Mouse (Mus musculus) embryonic facial prominence, embryonic 15.5 days (tissue): ENCODE results near the gene Lpp. TPM values are rescaled to one million over a fixed set of nuclear protein-coding genes. Genes with fewer than 3 reads are reported as not detected.

Source experiments
- ATAC-seq: fragments of 200-750 bp; cut with Nextera tagmentation; 2 replicates; pipeline ENCODE4 v1.8.0; 2017; ENCODE audit warnings: low read depth, moderate TSS enrichment; ENCODE audit not compliant: insufficient number of reproducible peaks, low FRiP score, low TSS enrichment
- H3K27ac ChIP-seq: fragments of 300-500 bp; sonication (generic); replicated peaks from 2 replicates; pipeline ENCODE4 v1.5.1; 2015; ENCODE audit warnings: mild to moderate bottlenecking, inconsistent platforms
- H3K27me3 ChIP-seq: fragments of 300-500 bp; sonication (generic); 2 replicates; pipeline ENCODE4 v1.6.1; 2015; ENCODE audit warnings: inconsistent platforms
- H3K36me3 ChIP-seq: fragments of 300-500 bp; sonication (generic); 2 replicates; pipeline ENCODE4 v1.6.1; 2015; ENCODE audit warnings: mild to moderate bottlenecking, inconsistent platforms
- H3K4me1 ChIP-seq: fragments of 300-500 bp; sonication (generic); 2 replicates; pipeline ENCODE4 v1.6.1; 2015; ENCODE audit warnings: inconsistent platforms
- H3K4me2 ChIP-seq: fragments of 300-500 bp; sonication (generic); replicated peaks from 2 replicates; pipeline ENCODE4 v1.6.1; 2015; ENCODE audit warnings: mild to moderate bottlenecking, inconsistent platforms
- H3K4me3 ChIP-seq: fragments of 300-500 bp; sonication (generic); replicated peaks from 2 replicates; pipeline ENCODE4 v1.5.1; 2015; ENCODE audit warnings: mild to moderate bottlenecking, inconsistent platforms
- H3K9ac ChIP-seq: fragments of 300-500 bp; sonication (generic); 2 replicates; pipeline ENCODE4 v1.6.1; 2015; ENCODE audit warnings: inconsistent platforms
- H3K9me3 ChIP-seq: fragments of 300-500 bp; sonication (generic); replicated peaks from 2 replicates; pipeline ENCODE4 v1.6.1; 2016; ENCODE audit warnings: inconsistent platforms
- WGBS: fragments of 180-500 bp; shearing (Covaris S2); methylation state at CpG from one replicate; pipeline ENCODE4 v1.1.7; 2015; 5-methylcytosine and 5-hydroxymethylcytosine counted together
- polyA plus RNA-seq: library from polyadenylated mRNA; unstranded; fragments of >200 nt; fragmentation: Nextera tagmentation; extraction: Ambion mirVana; gene quantifications from 2 replicates; pipeline ENCODE4 v1.2.1, GENCODE M21; 2015

Lpp gene
- polyA plus RNA-seq, 1 experiment from 2014 or later = 52.8 TPM

DNA sequence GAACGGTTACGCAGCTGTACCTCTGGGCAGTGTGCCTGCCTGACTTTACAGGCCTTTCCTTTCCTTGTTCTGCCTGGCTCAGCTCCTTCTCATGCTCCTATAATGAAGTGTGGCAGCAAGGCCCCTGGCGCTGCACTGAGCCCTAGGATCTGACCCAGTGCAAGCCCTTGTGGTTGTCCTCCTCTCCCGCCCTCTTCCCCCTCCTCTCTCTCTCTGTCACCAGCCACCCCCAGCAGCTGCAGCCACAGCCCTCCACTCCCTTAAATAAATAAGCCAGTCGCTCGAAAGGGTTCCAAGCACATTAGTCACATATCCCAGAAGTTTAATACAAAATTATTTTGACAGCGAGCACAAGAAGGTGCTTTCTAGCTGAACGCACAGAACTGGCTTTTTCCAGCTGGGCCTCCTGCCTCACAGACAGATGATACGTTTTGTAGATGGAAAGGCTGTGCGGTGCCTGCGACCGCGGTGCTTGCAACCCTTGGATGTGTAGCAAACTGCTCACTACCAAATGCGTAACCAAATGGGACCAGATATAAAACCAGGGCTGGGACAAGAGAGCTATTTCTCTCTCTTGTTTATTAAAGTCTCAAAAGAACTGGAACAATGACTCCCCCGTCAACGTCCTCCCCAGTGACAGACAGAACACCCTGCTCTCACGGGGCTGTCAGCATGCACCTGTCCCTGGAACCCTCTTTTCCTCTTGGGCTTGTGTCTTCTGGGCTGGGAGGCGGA is 97.6 kb downstream of the Lpp start:
- Histone ChIP-seq H3K27ac (peak overlapping the region; percentile 86), H3K4me1 (peaks cover 74% of the 10 kb centered on the region), H3K9me3 (no peaks in the 10 kb centered on the region), H3K9ac (no peak overlapping the region), H3K27me3 (no peaks in the 10 kb centered on the region), H3K4me3 (no peak overlapping the region), H3K4me2 (peak overlapping the region; percentile 6; the same call in 1 of the 2 replicates), H3K36me3 (no peaks in the 10 kb centered on the region)
- WGBS = 29% methylated on average over 18 of the region's 18 CpGs
- ATAC-seq = peak; percentile 81

DNA sequence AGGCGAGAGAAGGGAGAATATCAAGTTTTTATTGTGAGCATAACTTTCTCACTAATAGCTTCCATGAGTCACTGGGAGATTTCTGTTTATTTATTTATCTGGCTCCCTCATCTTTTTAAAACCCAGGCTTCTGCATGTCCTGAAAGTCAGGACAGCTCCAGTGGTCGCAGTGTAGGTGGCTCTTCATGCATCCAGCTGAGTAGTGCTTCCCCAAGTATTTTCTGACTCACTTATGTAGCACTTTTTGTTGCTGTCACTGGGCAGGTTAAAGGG is 98.1 kb downstream of the Lpp start:
- H3K4me2 ChIP-seq = peak overlapping the region; percentile 6; the same call in 1 of the 2 replicates
- no peaks in the 10 kb centered on the region for H3K9me3 ChIP-seq
- no peaks in the 10 kb centered on the region for H3K27me3 ChIP-seq
- H3K27ac ChIP-seq = peak overlapping the region; percentile 86
- H3K36me3 ChIP-seq = no peaks in the 10 kb centered on the region
- no peak overlapping the region for H3K9ac ChIP-seq
- H3K4me1 ChIP-seq = peaks cover 74% of the 10 kb centered on the region
- ATAC-seq = no peak
- H3K4me3 ChIP-seq = no peak overlapping the region
- WGBS = 61% methylated on average over 2 of the region's 2 CpGs

DNA sequence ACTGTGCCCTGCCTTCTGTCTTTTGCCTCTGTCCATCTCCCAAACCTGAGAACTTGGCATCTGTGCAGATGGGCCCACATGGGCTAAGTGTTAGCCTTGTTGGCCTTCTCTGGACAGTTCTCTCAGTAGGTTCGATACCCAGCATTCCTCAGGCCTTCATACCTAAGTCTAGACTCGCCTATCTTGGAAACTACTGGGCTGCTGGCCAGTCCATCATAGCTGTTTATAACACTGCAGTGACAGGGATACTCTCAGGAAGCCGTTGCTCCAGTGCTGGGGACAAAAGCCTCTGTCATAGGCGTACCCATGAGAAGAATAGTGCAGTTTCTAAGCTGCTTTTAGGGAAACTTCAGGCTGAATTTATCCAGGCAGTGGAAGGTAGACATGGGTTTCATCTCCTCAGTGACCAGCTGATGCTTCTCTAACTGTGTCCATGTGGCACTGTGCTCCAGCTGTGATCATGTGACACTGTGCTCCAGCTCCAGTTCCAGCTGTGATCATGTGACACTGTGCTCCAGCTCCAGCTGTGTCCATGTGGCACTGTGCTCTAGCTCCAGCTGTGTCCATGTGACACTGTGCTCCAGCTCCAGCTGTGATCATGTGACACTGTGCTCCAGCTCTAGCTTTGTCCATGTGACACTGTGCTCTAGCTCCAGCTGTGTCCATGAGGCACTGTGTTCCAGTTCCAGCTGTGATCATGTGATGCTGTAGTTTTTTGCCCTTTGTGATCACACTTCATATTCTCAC is 99.1 kb downstream of the Lpp start:
- Histone ChIP-seq H3K9ac (no peak overlapping the region), H3K4me1 (peaks cover 74% of the 10 kb centered on the region), H3K27me3 (no peaks in the 10 kb centered on the region), H3K4me2 (no peak overlapping the region), H3K9me3 (no peaks in the 10 kb centered on the region), H3K36me3 (no peaks in the 10 kb centered on the region), H3K27ac (no peak overlapping the region), H3K4me3 (no peak overlapping the region)
- WGBS = 67% methylated on average over 4 of the region's 4 CpGs
- ATAC-seq = no peak

DNA sequence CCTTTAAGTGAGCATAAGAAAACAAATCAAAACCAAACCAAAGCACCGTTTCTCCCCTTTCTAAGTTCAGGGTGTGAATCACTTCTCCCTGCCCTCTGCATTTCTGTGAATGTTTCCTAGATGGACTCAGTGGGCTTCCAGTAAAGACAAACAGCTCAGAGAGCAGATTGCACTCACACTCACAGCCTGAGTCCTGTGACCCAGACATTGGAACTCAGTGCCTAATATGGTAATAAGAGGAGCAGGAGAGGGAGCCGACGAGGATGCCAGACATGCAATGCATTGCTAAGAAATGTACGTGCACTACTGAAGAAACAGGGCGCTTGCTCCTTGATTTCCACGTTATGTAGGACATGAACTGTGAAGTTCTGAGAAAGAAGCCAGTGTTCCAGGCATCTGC is 101.2 kb downstream of the Lpp start:
- 37% methylated on average over 6 of the region's 6 CpGs for WGBS
- H3K27ac ChIP-seq = peak overlapping the region; percentile 31; the same call in 1 of the 2 replicates
- no peaks in the 10 kb centered on the region for H3K9me3 ChIP-seq
- H3K36me3 ChIP-seq = no peaks in the 10 kb centered on the region
- ATAC-seq = no peak
- no peak overlapping the region for H3K4me3 ChIP-seq
- no peak overlapping the region for H3K9ac ChIP-seq
- no peaks in the 10 kb centered on the region for H3K27me3 ChIP-seq
- no peak overlapping the region for H3K4me2 ChIP-seq
- H3K4me1 ChIP-seq = peaks cover 65% of the 10 kb centered on the region

DNA sequence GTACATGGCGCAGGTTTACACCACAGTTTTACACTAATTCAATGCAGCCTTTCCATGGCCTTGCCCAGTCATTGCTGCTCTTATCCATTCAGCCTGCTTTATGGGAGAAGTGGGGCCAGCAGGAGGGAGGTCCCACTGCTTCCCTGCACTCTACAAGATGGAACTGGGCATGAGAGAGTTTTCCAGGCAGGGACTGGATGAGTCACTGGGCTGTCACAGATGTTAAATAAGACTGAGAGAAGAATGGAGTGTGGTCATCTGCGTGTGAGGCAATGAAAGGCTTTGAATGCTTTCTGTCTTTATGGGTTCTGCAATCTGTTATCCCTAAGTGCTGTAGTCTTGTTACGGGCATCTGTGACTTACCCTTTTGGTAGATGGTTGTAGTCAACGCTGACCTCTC is 102.2 kb downstream of the Lpp start:
- H3K4me2 ChIP-seq = no peak overlapping the region
- H3K9me3 ChIP-seq = no peaks in the 10 kb centered on the region
- peak overlapping the region; percentile 31 for H3K27ac ChIP-seq
- peaks cover 55% of the 10 kb centered on the region for H3K4me1 ChIP-seq
- 77% methylated on average over 4 of the region's 4 CpGs for WGBS
- H3K36me3 ChIP-seq = no peaks in the 10 kb centered on the region
- H3K4me3 ChIP-seq = no peak overlapping the region
- H3K9ac ChIP-seq = no peak overlapping the region
- no peaks in the 10 kb centered on the region for H3K27me3 ChIP-seq
- ATAC-seq = no peak

DNA sequence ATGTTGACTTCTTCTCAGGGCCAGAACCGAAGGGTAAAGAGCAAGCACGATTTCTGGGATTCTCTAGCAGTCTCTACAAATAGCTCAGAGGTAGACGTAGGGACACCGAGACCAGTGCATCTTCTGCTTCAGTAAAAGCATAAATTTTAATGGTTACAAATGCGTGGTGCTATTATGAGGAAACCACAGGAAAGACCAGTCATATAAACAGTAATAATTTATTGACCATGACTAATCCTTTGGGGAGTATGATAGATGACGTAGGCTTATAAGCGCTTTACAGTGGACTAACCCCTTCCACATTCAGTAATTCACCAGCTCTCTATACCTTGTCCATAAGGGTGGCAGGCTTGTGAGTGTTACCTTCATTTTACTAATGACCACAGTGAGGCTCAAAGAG is 103.3 kb downstream of the Lpp start:
- Histone ChIP-seq H3K4me3 (no peak overlapping the region), H3K9me3 (no peaks in the 10 kb centered on the region), H3K4me1 (peaks cover 49% of the 10 kb centered on the region), H3K27me3 (no peaks in the 10 kb centered on the region), H3K9ac (no peak overlapping the region), H3K36me3 (no peaks in the 10 kb centered on the region), H3K27ac (no peak overlapping the region), H3K4me2 (no peak overlapping the region)
- WGBS = 84% methylated on average over 7 of the region's 7 CpGs
- no peak for ATAC-seq

DNA sequence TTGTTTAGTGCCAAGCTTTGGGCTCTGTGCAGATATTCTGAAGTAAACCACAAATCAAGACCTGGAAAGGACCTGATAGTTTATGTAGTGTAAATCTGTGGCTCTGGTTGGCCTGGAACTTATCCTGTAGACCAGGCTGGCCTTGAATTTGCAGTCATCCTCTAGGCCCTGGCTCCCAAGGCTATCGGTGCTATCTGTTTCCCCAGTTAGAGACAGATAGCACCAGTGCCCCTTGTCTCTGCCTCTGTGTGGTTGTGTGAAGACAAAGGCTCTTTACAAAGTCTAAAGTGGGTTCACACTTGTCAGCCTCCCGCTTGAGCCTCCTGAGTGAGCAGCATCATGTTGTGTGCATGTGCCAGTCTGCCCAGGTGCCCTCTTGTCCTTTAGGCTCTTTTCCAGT is 104.1 kb downstream of the Lpp start:
- Histone ChIP-seq H3K9me3 (no peaks in the 10 kb centered on the region), H3K4me2 (no peak overlapping the region), H3K9ac (no peak overlapping the region), H3K27ac (no peak overlapping the region), H3K4me1 (peaks cover 43% of the 10 kb centered on the region), H3K4me3 (no peak overlapping the region), H3K36me3 (no peaks in the 10 kb centered on the region), H3K27me3 (no peaks in the 10 kb centered on the region)
- ATAC-seq = no peak
- 87% methylated on average over 2 of the region's 2 CpGs for WGBS

DNA sequence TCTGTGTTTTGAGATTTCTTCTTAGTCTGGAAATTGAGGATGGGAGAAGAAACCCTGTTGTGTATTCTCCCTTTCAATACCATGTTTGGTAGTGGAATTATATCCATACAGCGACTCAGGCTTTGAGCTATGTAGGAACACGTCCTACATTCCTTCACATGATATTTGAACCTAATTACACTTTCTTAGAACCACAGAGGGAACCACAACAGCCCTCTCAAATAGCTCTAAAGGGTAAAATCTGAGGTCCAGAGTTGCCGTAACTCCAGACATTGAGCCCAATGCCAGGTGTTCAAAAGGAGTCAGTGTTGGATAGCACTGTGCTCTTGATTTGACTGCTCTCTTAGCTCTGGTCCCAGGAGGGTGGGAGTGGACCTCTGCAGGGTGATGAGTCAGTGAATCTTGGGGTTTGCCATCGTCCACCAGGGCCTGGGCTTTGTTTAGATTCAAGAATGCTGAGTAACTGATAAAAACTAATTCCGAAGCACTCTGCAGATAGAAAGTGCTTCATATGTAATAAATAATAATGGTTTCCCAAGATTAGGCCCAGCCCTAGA is 104.9 kb downstream of the Lpp start:
- 56% methylated on average over 5 of the region's 5 CpGs for WGBS

DNA sequence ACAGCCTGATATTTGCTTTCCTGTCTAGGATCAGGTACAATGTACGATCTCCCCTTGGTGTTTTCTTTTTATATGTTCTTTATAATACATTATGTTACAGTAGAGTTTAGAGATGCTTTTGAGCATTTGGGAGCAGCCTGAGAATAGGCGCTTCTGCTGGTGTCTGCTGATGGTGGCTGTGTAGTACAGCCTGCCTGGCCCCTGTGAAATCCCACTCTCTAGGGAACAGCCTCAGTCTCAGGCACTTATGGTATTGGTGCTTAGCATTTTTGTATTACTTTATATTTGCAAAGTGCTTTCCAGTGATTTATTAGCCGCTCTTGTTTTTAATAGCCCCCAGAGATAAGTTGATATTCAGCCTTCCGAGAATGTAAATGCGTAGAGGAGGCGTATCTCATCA is 107.9 kb downstream of the Lpp start:
- 85% methylated on average over 6 of the region's 6 CpGs for WGBS
- ATAC-seq = no peak

More for the DNA sequence above, 104.9 kb downstream of the Lpp start:
- no peak overlapping the region for H3K4me2 ChIP-seq
- H3K9ac ChIP-seq = no peak overlapping the region
- peaks cover 38% of the 10 kb centered on the region for H3K4me1 ChIP-seq
- H3K27ac ChIP-seq = no peak overlapping the region
- peak; percentile 51 for ATAC-seq
- no peak overlapping the region for H3K4me3 ChIP-seq
- H3K9me3 ChIP-seq = no peaks in the 10 kb centered on the region
- no peaks in the 10 kb centered on the region for H3K27me3 ChIP-seq
- H3K36me3 ChIP-seq = no peaks in the 10 kb centered on the region

DNA sequence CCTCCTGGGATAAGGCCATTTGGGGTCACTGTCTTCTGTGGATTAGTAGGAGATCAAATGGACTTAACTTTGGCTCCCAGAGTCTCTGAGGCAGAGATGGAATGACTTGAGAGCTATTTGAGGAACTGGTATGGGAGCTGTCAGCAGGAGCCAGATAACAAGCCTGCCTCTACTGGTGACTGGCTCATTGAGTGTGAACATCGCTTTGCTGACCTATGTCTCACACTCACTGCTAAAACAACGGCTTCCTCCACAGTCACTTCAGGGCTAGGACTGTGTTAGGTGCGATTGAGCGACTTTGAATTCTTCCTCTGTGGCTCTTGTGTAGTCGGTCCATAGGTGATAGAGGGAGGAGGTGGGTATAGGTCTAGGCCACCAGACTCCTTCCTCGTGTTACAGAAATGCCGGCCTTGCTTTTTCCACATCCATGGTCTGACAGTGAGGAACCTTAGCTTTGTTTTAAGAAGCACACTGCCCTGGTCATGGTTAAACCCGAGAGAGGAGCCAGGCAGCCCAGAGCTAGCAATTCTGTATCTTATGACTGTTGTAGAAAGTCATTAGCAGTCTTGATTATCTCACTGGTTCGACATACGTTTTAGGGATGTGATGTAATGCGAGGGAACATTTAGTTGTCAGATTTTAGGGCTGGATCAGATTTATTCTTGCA is 108.5 kb downstream of the Lpp start:
- no peaks in the 10 kb centered on the region for H3K9me3 ChIP-seq
- WGBS = 75% methylated on average over 11 of the region's 11 CpGs
- H3K36me3 ChIP-seq = no peaks in the 10 kb centered on the region
- peaks cover 23% of the 10 kb centered on the region; the same call in 1 of the 2 replicates for H3K4me1 ChIP-seq
- H3K9ac ChIP-seq = no peak overlapping the region
- no peak overlapping the region for H3K27ac ChIP-seq
- ATAC-seq = no peak
- no peak overlapping the region for H3K4me3 ChIP-seq
- no peak overlapping the region for H3K4me2 ChIP-seq
- H3K27me3 ChIP-seq = no peaks in the 10 kb centered on the region

More for the DNA sequence above, 107.9 kb downstream of the Lpp start:
- Histone ChIP-seq H3K36me3 (no peaks in the 10 kb centered on the region), H3K27me3 (no peaks in the 10 kb centered on the region), H3K4me2 (no peak overlapping the region), H3K9ac (no peak overlapping the region), H3K4me3 (no peak overlapping the region), H3K4me1 (peaks cover 18% of the 10 kb centered on the region; the same call in 1 of the 2 replicates), H3K27ac (no peak overlapping the region), H3K9me3 (no peaks in the 10 kb centered on the region)

DNA sequence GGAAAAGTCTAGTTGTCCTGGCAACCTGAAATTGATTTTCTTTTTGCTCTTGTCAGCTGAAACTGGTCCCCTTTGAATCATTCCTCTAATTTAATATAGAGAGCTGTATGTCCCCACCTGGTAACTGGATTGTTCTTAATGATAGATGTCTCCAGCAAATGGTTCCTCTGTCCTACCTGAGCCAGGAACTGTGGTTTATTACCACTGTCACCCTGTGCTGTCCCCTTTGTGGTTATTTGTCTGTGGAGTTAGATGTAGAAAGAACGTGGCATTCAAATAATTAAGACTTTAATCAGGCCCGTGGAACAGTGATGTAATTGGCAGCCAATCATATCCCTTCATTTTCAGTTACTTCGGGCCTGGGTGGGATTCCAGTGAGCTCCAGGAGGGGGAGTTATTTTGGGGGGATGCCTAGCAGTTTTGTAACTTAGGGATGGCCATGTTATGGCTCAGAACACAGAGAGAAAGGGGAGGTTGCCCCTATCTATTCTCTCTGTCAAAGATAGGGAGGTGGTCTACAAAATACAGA is 109.1 kb downstream of the Lpp start:
- WGBS = 75% methylated on average over 3 of the region's 3 CpGs
- no peak for ATAC-seq
- H3K4me1 ChIP-seq = peaks cover 29% of the 10 kb centered on the region; the same call in 1 of the 2 replicates

More for the DNA sequence above, 109.1 kb downstream of the Lpp start:
- H3K27me3 ChIP-seq = no peaks in the 10 kb centered on the region
- no peaks in the 10 kb centered on the region for H3K9me3 ChIP-seq
- H3K36me3 ChIP-seq = no peaks in the 10 kb centered on the region
- H3K4me3 ChIP-seq = no peak overlapping the region
- H3K9ac ChIP-seq = no peak overlapping the region
- no peak overlapping the region for H3K4me2 ChIP-seq
- H3K27ac ChIP-seq = no peak overlapping the region
